Mouse (Mus musculus) MEL (cell line): ENCODE results near the gene 6430550D23Rik. TPM values are rescaled to one million over a fixed set of nuclear protein-coding genes. Genes with fewer than 3 reads are reported as not detected.

Experiments used
- DNase-seq: peaks from one replicate; pipeline ENCODE4 v3.0.0; 2011; ENCODE audit warnings: low read depth, low spot score
- H3K27ac ChIP-seq: 2 replicates; pipeline ENCODE4 v1.5.1; 2012; ENCODE audit warnings: low read depth, mild to moderate bottlenecking, control low read depth, low read length, moderate library complexity; ENCODE audit not compliant: control insufficient read depth
- H3K27me3 ChIP-seq, 2 experiments: fragments of 150-350 bp in 1 of 2; sonication (generic) in 1 of 2; 2 replicates each; pipeline ENCODE4 v1.6.1; 2012; ENCODE audit warnings: low read length in 2 of 2, mild to moderate bottlenecking in 2 of 2, improper control_type of control experiment in 1 of 2, moderate library complexity in 1 of 2; ENCODE audit not compliant: insufficient read depth in 2 of 2, control insufficient read depth in 1 of 2
- H3K36me3 ChIP-seq, 2 experiments: 2 replicates each; pipeline ENCODE4 v1.6.1; 2012 to 2014; ENCODE audit warnings: low read length in 2 of 2, improper control_type of control experiment in 1 of 2, inconsistent platforms in 1 of 2, mild to moderate bottlenecking in 1 of 2; ENCODE audit not compliant: insufficient read depth in 2 of 2, control insufficient read depth in 1 of 2
- H3K4me1 ChIP-seq, 2 experiments: fragments of 150-350 bp in 1 of 2; sonication (generic) in 1 of 2; 2 replicates each; pipeline ENCODE4 v1.6.1; 2012; ENCODE audit warnings: low read length in 2 of 2, improper control_type of control experiment in 1 of 2, mild to moderate bottlenecking in 1 of 2; ENCODE audit not compliant: insufficient read depth in 2 of 2, control insufficient read depth in 1 of 2
- H3K4me3 ChIP-seq, 2 experiments: fragments of 150-350 bp in 1 of 2; sonication (generic) in 1 of 2; 2 replicates each; pipeline ENCODE4 v1.5.1; 2012; ENCODE audit warnings: low read depth in 2 of 2, low read length in 2 of 2, mild to moderate bottlenecking in 2 of 2, moderate library complexity in 2 of 2, control low read depth in 1 of 2, improper control_type of control experiment in 1 of 2; ENCODE audit not compliant: control insufficient read depth in 1 of 2, insufficient read depth in 1 of 2
- H3K79me2 ChIP-seq: 2 replicates; pipeline ENCODE4 v1.6.1; 2012; ENCODE audit warnings: mild to moderate bottlenecking, low read length, moderate library complexity; ENCODE audit not compliant: control insufficient read depth, poor library complexity, insufficient read depth
- H3K9ac ChIP-seq: 2 replicates; pipeline ENCODE4 v1.6.1; 2012; ENCODE audit warnings: low read depth, mild to moderate bottlenecking, control low read depth, low read length, moderate library complexity; ENCODE audit not compliant: control insufficient read depth, poor library complexity, severe bottlenecking
- H3K9me3 ChIP-seq: fragments of 150-350 bp; sonication (generic); replicated peaks from 2 replicates; pipeline ENCODE4 v1.6.1; 2012; ENCODE audit warnings: mild to moderate bottlenecking, low read length, improper control_type of control experiment, moderate library complexity; ENCODE audit not compliant: insufficient read depth
- CHD2 ChIP-seq: IDR thresholded peaks from 2 replicates; pipeline ENCODE4 v1.6.1; 2011; ENCODE audit warnings: low read length, improper control_type of control experiment
- CTCF ChIP-seq, 3 experiments: IDR thresholded peaks in 2 of 3; conservative IDR thresholded peaks in 1 of 3; 2 replicates each; pipeline ENCODE4 v1.5.1; 2011 to 2012; ENCODE audit warnings: low read length in 3 of 3, low read depth in 2 of 3, mild to moderate bottlenecking in 2 of 3, improper control_type of control experiment in 1 of 3, inconsistent platforms in 1 of 3, mixed read lengths in 1 of 3, moderate library complexity in 1 of 3; ENCODE audit not compliant: control insufficient read depth in 1 of 3, insufficient read depth in 1 of 3, poor library complexity in 1 of 3, severe bottlenecking in 1 of 3
- ELF1 ChIP-seq: IDR thresholded peaks from 2 replicates; pipeline ENCODE4 v1.6.1; 2014; ENCODE audit warnings: low read depth, mild to moderate bottlenecking, inconsistent platforms, low read length, improper control_type of control experiment, moderate library complexity
- EP300 ChIP-seq, 2 experiments: IDR thresholded peaks; 2 replicates each; pipeline ENCODE4 v1.6.1; 2011; ENCODE audit warnings: improper control_type of control experiment in 2 of 2, low read length in 2 of 2, low read depth in 1 of 2, mild to moderate bottlenecking in 1 of 2
- ETS1 ChIP-seq: IDR thresholded peaks from 2 replicates; pipeline ENCODE4 v1.6.1; 2012; ENCODE audit warnings: low read depth, mild to moderate bottlenecking, inconsistent platforms, low read length, improper control_type of control experiment, moderate library complexity
- GATA1 ChIP-seq: IDR thresholded peaks from 2 replicates; pipeline ENCODE4 v1.6.1; 2011; ENCODE audit warnings: low read depth, low read length, improper control_type of control experiment
- HCFC1 ChIP-seq: IDR thresholded peaks from 2 replicates; pipeline ENCODE4 v1.6.1; 2012; ENCODE audit warnings: low read depth, mild to moderate bottlenecking, inconsistent platforms, low read length, improper control_type of control experiment, moderate library complexity
- JUND ChIP-seq: IDR thresholded peaks from 2 replicates; pipeline ENCODE4 v1.6.1; 2011; ENCODE audit warnings: low read depth, mild to moderate bottlenecking, improper control_type of control experiment, low read length
- KAT2A ChIP-seq: conservative IDR thresholded peaks from 2 replicates; pipeline ENCODE4 v1.6.1; 2012; ENCODE audit warnings: low read depth, low read length, improper control_type of control experiment, inconsistent platforms
- MAFK ChIP-seq: IDR thresholded peaks from 2 replicates; pipeline ENCODE4 v1.6.1; 2011; ENCODE audit warnings: low read depth, mild to moderate bottlenecking, low read length, improper control_type of control experiment, borderline replicate concordance
- MAX ChIP-seq: IDR thresholded peaks from 2 replicates; pipeline ENCODE4 v1.6.1; 2011; ENCODE audit warnings: low read length, improper control_type of control experiment
- MAZ ChIP-seq: IDR thresholded peaks from 2 replicates; pipeline ENCODE4 v1.6.1; 2012; ENCODE audit warnings: low read depth, mild to moderate bottlenecking, inconsistent platforms, low read length, improper control_type of control experiment
- MYB ChIP-seq: IDR thresholded peaks from 2 replicates; pipeline ENCODE4 v1.6.1; 2011; ENCODE audit warnings: mild to moderate bottlenecking, low read depth, low read length, improper control_type of control experiment
- MYC ChIP-seq: IDR thresholded peaks from 2 replicates; pipeline ENCODE4 v1.6.1; 2011; ENCODE audit warnings: low read depth, mild to moderate bottlenecking, low read length, improper control_type of control experiment, moderate library complexity
- NRF1 ChIP-seq: IDR thresholded peaks from 2 replicates; pipeline ENCODE4 v1.6.1; 2014; ENCODE audit warnings: low read depth, mild to moderate bottlenecking, inconsistent platforms, low read length, improper control_type of control experiment, moderate library complexity; ENCODE audit not compliant: poor library complexity, insufficient read depth, severe bottlenecking
- POLR2AphosphoS5 ChIP-seq: IDR thresholded peaks from 2 replicates; pipeline ENCODE4 v1.6.1; 2012; ENCODE audit warnings: low read depth, borderline replicate concordance, mild to moderate bottlenecking, inconsistent platforms, low read length, moderate library complexity, mixed read lengths
- RAD21 ChIP-seq: IDR thresholded peaks from 2 replicates; pipeline ENCODE4 v1.6.1; 2011; ENCODE audit warnings: mild to moderate bottlenecking, low read depth, low read length, improper control_type of control experiment
- RCOR1 ChIP-seq: IDR thresholded peaks from 2 replicates; pipeline ENCODE4 v1.6.1; 2012; ENCODE audit warnings: low read depth, mild to moderate bottlenecking, inconsistent platforms, low read length, improper control_type of control experiment
- SIN3A ChIP-seq: IDR thresholded peaks from 2 replicates; pipeline ENCODE4 v1.6.1; 2012; ENCODE audit warnings: low read length, improper control_type of control experiment, inconsistent platforms
- TBP ChIP-seq: IDR thresholded peaks from 2 replicates; pipeline ENCODE4 v1.8.0; 2011; ENCODE audit warnings: low read depth, low read length, improper control_type of control experiment
- TCF12 ChIP-seq: IDR thresholded peaks from 2 replicates; pipeline ENCODE4 v1.6.1; 2014; ENCODE audit warnings: low read depth, mild to moderate bottlenecking, inconsistent platforms, low read length, improper control_type of control experiment, moderate library complexity
- UBTF ChIP-seq: IDR thresholded peaks from 2 replicates; pipeline ENCODE4 v1.6.1; 2012; ENCODE audit warnings: low read depth, mild to moderate bottlenecking, inconsistent platforms, low read length, improper control_type of control experiment, moderate library complexity, borderline replicate concordance; ENCODE audit not compliant: insufficient read depth
- USF1 ChIP-seq: IDR thresholded peaks from 2 replicates; pipeline ENCODE4 v1.6.1; 2014; ENCODE audit warnings: low read depth, mild to moderate bottlenecking, inconsistent platforms, low read length, improper control_type of control experiment, moderate library complexity
- ZKSCAN1 ChIP-seq: IDR thresholded peaks from 2 replicates; pipeline ENCODE4 v1.6.1; 2012; ENCODE audit warnings: low read depth, mild to moderate bottlenecking, inconsistent platforms, low read length, improper control_type of control experiment, moderate library complexity
- ZMIZ1 ChIP-seq: IDR thresholded peaks from 2 replicates; pipeline ENCODE4 v1.6.1; 2012; ENCODE audit warnings: low read depth, mild to moderate bottlenecking, inconsistent platforms, low read length, improper control_type of control experiment, moderate library complexity
- polyA plus RNA-seq, 2 experiments: library from polyadenylated mRNA; stranded (reverse) in 1 of 2; unstranded in 1 of 2; fragments of >175 nt in 1 of 2; fragments of >200 nt in 1 of 2; gene quantifications; 2 replicates each; pipeline versions ENCODE4 v1.2.1 to v1.2.4; 2012; ENCODE audit warnings: low replicate concordance in 2 of 2, low read depth in 1 of 2; ENCODE audit not compliant: insufficient read length in 2 of 2, insufficient read depth in 1 of 2, missing spikeins in 1 of 2
- total RNA-seq: library from RNA; depleted of rRNA; stranded (reverse); fragments of 300-350 nt; gene quantifications from 2 replicates; pipeline ENCODE4 v1.2.3, GENCODE M21; 2012

Gene 6430550D23Rik
- total and polyA plus RNA-seq, 3 experiments = 1.1 TPM; not detected in 1

- no peaks in the 10 kb centered on the region for H3K27me3 ChIP-seq
- TF ChIP-seq JUND (no peak), TBP (no peak), MAZ (no peak), TCF12 (no peak), ETS1 (no peak), MAX (no peak), NRF1 (no peak), CTCF (IDR thresholded peaks at IDR 0.05 in 2 of 3, conservative IDR thresholded peaks at IDR 0.05 in 1 of 3; ENCODE audit: control insufficient read depth in 1 of 3, insufficient read depth in 1 of 3, low read depth in 2 of 3, low read length in 3 of 3, poor library complexity in 1 of 3, severe bottlenecking in 1 of 3) (no peak), ELF1 (no peak), RAD21 (no peak)
- H3K4me1 ChIP-seq = peaks cover 9 to 20% of the 10 kb centered on the region in 2 experiments; a peak in 3 of 4 replicates
- H3K9me3 ChIP-seq = no peaks in the 10 kb centered on the region
- no peak overlapping the region for H3K9ac ChIP-seq
- H3K27ac ChIP-seq = no peak overlapping the region
- no peak for DNase-seq
- H3K79me2 ChIP-seq = no peaks in the 10 kb centered on the region
- no peak overlapping the region for H3K4me3 ChIP-seq
- H3K36me3 ChIP-seq = peaks cover 0 to 16% of the 10 kb centered on the region in 2 experiments; a peak in 2 of 4 replicates
Observed at GRCm38 (mm10) chr2:155991863-155992321, 15.9 kb downstream of the 6430550D23Rik start.

GRCm38 (mm10) chr2:155991151-155991550 is 16.6 kb downstream of the 6430550D23Rik start:
- TF ChIP-seq ZMIZ1 = no peak
- TF ChIP-seq, all 39 proteins: peak for 0
- Histone ChIP-seq H3K27ac (no peak overlapping the region), H3K4me1 (peaks cover 9 to 20% of the 10 kb centered on the region in 2 experiments; a peak in 3 of 4 replicates)

GRCm38 (mm10) chr2:155989085-155989484 is 18.7 kb downstream of the 6430550D23Rik start:
- Histone ChIP-seq H3K9ac (peak overlapping the region; percentile 60), H3K4me3 (peak overlapping the region; percentile 24 to 27; a peak in 3 of 4 replicates), H3K27ac (peak overlapping the region; percentile 95), H3K79me2 (no peaks in the 10 kb centered on the region), H3K4me1 (peaks cover 9 to 20% of the 10 kb centered on the region in 2 experiments; a peak in 3 of 4 replicates), H3K27me3 (no peaks in the 10 kb centered on the region), H3K36me3 (peaks cover 0 to 16% of the 10 kb centered on the region in 2 experiments; a peak in 2 of 4 replicates), H3K9me3 (no peaks in the 10 kb centered on the region)
- DNase-seq = peak; percentile 90
- TF ChIP-seq RCOR1 = peak; percentile 77
- TF ChIP-seq MYB = peak; percentile 94
- no peak for TF ChIP-seq KAT2A
- TF ChIP-seq JUND = no peak
- peak; percentile 95 to 97 for TF ChIP-seq EP300 (IDR thresholded peaks at IDR 0.05; ENCODE audit: low read depth in 1 of 2, low read length in 2 of 2)
- TF ChIP-seq ZMIZ1 = peak; percentile 65; the same call in 1 of the 2 replicates
- TF ChIP-seq RAD21 = no peak
- TF ChIP-seq HCFC1 = peak; percentile 52
- peak; percentile 92 for TF ChIP-seq SIN3A
- no peak for TF ChIP-seq MYC
- TF ChIP-seq MAZ = peak; percentile 54; the same call in 1 of the 2 replicates
- TF ChIP-seq UBTF = no peak
- no peak for TF ChIP-seq ZKSCAN1
- no peak for TF ChIP-seq CHD2
- TF ChIP-seq MAFK = peak; percentile 43; the same call in 1 of the 2 replicates
- TF ChIP-seq GATA1 = peak; percentile 88
- TF ChIP-seq POLR2AphosphoS5 = no peak
- no peak for TF ChIP-seq ELF1
- TF ChIP-seq USF1 = no peak

More at GRCm38 (mm10) chr2:155991151-155991550, 16.6 kb downstream of the 6430550D23Rik start:
- Histone ChIP-seq H3K36me3 (peaks cover 0 to 16% of the 10 kb centered on the region in 2 experiments; a peak in 2 of 4 replicates), H3K9me3 (no peaks in the 10 kb centered on the region), H3K4me3 (no peak overlapping the region), H3K79me2 (no peaks in the 10 kb centered on the region), H3K27me3 (no peaks in the 10 kb centered on the region), H3K9ac (no peak overlapping the region)
- no peak for DNase-seq
